Mouse (Mus musculus) inflammation-experienced regulatory T-cells (primary cell): ENCODE measurements around the gene Vmn1r91. TPM values are rescaled to one million over a fixed set of nuclear protein-coding genes. Genes with fewer than 3 reads are reported as not detected.

Source experiments
- polyA plus RNA-seq, 2 experiments: library from polyadenylated mRNA; unstranded; fragments of 100-300 nt; shearing (Covaris generic); gene quantifications; one replicate each; pipeline ENCODE4 v1.2.1; 2017

Vmn1r91 gene
- polyA plus RNA-seq, result 1 to 10 TPM in 1 of 2 experiments, under 1 TPM in 1; 0.16 to 2.1 TPM

DNA sequence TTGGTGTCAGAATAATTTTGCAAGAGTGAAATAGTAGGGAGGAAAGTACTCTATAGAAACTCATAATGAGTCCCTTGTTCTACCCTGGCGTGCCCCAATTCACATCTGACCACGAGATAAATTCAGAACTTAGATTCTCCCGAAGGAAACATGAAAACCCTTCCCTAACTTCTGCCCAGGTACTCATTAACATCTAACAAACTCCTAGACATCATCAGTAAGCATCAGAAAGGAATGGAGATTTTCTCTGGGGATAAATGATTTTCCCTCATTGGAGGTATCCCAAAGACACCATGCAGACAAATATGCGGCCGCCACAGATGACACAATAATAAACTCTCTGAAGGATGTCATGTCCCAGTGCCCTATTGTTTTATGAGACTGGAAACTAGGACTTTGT is at the start of gene Vmn1r91:
Gene Vmn1r91, plus strand, starts transcription at position 301 of the 400 bp plus-strand sequence.

DNA sequence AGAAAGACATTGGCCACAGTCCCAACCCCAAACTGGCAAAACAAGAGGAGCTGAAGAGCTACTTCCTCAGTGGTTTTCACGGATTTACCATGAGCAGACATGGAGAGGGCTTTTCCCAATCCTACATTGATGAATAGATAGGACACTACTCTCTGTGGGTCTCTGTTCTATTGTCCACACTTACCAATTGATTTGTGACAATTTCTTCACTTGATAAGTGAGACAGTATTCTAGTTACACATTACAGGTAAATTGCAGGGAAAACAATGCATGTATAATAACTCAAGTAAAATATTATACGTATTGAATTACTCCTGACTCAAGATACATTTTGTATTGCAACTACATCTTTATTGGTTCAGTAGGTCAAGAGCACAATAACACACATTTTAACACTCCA is 23.0 kb downstream of the Vmn1r91 start, which contains the start of gene Gm16442:
Gene Gm16442, minus strand, starts transcription at position 101 of the 400 bp plus-strand sequence.

DNA sequence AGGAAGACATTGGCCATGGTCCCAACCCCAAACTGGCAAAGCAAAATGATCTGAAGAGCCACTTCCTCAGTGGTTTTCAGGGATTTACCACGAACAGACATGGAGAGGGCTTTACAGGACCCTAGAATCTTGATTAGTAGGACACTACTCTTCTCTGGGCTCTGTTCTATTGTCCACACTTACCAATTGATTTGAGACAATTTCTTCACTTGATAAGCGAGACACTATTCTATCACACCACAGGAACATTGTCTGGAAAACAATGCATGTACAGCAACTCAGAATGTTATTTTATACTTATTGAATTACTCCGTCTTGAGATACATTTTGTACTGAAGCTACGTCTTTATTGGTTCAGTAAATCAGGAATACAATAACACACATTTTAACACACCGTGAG is 39.5 kb downstream of the Vmn1r91 start, which contains the start of gene Vmn1r93:
Gene Vmn1r93, minus strand, starts transcription at position 101 of the 400 bp plus-strand sequence.

Other genes with a start within 250 kb of the Vmn1r91 start
- not detected for gene Gm19345, start 247.7 kb upstream of the Vmn1r91 start, polyA plus RNA-seq
- gene Ceacam16, start 238.4 kb upstream of the Vmn1r91 start, polyA plus RNA-seq, result under 1 TPM in 1 of 2 experiments, not detected in 1; 0.10 TPM
- gene Ceacam19, start 211.7 kb upstream of the Vmn1r91 start, polyA plus RNA-seq, result under 1 TPM in 1 of 2 experiments, not detected in 1; 0.06 TPM
- gene Pvr, start 178.5 kb upstream of the Vmn1r91 start, polyA plus RNA-seq, result 10 to 100 TPM; 27.5 to 32.5 TPM
- 10 to 100 TPM in 1 of 2 experiments, 1 to 10 TPM in 1; 8.9 to 26.5 TPM for gene Igsf23, start 148.9 kb upstream of the Vmn1r91 start, polyA plus RNA-seq
- 1 to 10 TPM in 1 of 2 experiments, under 1 TPM in 1; 0.49 to 1.5 TPM for gene Ceacam20, start 134.3 kb upstream of the Vmn1r91 start, polyA plus RNA-seq
- gene Nlrp9b, start 108.2 kb upstream of the Vmn1r91 start, polyA plus RNA-seq, result under 1 TPM; 0.16 to 0.34 TPM
- gene Gm16442, start 22.9 kb downstream of the Vmn1r91 start, polyA plus RNA-seq, result not detected
- not detected for gene Vmn1r93, start 39.4 kb downstream of the Vmn1r91 start, polyA plus RNA-seq
- gene Vmn1r94, start 68.7 kb downstream of the Vmn1r91 start, polyA plus RNA-seq, result not detected
- not detected for gene Vmn1r95, start 94.0 kb downstream of the Vmn1r91 start, polyA plus RNA-seq
- gene Gm6164, start 105.9 kb downstream of the Vmn1r91 start, polyA plus RNA-seq, result under 1 TPM in 1 of 2 experiments, not detected in 1; 0.18 TPM
- gene Gm4498, start 134.1 kb downstream of the Vmn1r91 start, polyA plus RNA-seq, result not detected
- 1 to 10 TPM; 1.2 to 2.7 TPM for gene Gm5890, start 163.2 kb downstream of the Vmn1r91 start, polyA plus RNA-seq
- gene Gm4133, start 234.4 kb downstream of the Vmn1r91 start, polyA plus RNA-seq, result not detected